Mouse (Mus musculus) ES-Bruce4 (cell line): Measurements from ENCODE around the gene Pank2.

Experiments used
- CTCF ChIP-seq: IDR thresholded peaks from one replicate; pipeline ENCODE4 v1.8.1; 2011; ENCODE audit warnings: low read depth, low read length
- POLR2A ChIP-seq: IDR thresholded peaks from one replicate; pipeline ENCODE4 v1.8.1; 2011; ENCODE audit warnings: low read length; ENCODE audit not compliant: insufficient read depth

GRCm38 (mm10) chr2:131255738-131256137, 6.6 kb upstream of the Pank2 start:
- TF ChIP-seq POLR2A (no peak), CTCF (no peak)
